Mouse (Mus musculus) lung, postnatal 14 days (tissue): ENCODE data around the gene Rpa3.
A peak's percentile ranks its signal among the peaks of the same experiment; 100 is the strongest.

Experiments used
- DNase-seq: peaks from one replicate; pipeline ENCODE4 v3.0.0; 2021

Gene Rpa3

DNA sequence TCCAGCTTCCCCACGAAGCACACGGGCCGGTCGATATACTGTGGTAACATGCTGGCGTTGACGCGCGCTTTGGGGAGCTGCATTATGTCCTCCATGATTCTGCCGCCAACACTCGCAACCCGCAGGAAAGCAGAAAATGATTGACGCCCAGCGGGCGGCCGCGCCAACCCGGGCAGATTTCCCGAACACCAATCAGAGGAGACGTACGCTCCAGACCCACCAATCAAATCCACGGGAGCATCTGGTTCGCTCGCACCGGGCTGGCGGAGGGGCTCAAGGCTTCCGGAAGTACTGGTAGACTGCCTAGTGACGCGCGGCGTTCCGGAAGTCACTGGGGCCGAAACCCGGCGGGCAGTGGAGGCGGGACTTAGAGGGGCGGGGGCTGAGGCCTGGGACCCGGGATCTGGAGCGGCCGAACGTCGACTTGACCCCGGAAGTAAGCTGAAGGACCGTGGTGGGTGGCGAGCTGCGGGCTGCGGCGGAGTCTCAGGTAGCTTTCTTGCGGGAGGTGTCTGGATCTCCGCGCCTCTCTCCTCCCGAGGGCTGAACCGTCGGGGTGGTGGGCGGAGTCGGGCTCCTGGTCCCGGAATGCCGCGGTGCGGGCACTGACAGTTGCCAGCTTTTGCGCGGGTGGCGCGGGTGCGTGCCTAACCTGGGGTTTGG, at the start of gene Rpa3, which contains the start of the genes Umad1 and Gm45062:
TSS of gene Rpa3 (minus strand) at position 170 of the 663 bp plus-strand sequence.
TSS of gene Umad1 (plus strand) at position 285 of the 663 bp plus-strand sequence.
TSS of gene Gm45062 (plus strand) at position 447 of the 663 bp plus-strand sequence.
- peak; percentile 96 for DNase-seq

DNA sequence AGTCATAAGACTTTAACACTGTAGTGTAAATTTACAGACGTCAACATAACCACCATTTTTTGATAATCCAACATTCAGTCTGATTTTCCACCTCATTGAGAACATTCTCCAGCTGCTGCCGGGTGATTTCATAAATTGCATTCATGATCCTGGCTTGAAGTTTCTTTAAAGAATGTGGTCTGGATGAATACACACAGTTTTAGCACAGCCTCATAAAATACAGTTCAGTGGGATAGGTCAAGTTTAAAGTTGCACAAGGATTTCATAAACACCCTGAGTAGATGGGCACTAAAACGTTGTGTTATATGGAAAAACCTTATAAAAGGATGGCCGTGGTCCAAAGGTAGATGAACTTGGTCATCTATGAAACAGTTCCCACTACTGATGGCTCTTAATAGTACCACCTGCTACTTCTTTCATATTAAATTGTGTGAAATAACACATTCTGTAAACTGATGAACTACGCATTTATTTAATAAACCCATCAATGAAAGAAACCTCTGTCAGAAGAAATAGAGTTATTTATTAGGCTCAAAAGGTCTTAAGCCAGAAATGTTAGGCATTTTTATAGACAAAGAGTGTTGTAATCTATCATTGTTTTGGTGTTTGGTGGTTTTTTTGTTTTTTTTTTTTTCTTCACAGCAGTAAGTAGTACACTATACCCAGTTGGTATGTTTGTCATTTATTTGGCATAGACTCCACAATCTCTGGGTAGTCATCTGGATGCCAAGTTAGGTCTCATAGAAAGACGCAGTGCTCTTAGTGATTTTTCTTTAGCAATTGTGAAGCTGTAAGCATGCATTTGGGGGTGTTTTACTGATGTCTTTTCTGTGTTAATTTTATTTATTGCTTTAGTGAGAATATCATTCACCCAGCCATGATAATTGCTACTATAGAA, 49.2 kb upstream of the Rpa3 start:
- DNase-seq = no peak

DNA sequence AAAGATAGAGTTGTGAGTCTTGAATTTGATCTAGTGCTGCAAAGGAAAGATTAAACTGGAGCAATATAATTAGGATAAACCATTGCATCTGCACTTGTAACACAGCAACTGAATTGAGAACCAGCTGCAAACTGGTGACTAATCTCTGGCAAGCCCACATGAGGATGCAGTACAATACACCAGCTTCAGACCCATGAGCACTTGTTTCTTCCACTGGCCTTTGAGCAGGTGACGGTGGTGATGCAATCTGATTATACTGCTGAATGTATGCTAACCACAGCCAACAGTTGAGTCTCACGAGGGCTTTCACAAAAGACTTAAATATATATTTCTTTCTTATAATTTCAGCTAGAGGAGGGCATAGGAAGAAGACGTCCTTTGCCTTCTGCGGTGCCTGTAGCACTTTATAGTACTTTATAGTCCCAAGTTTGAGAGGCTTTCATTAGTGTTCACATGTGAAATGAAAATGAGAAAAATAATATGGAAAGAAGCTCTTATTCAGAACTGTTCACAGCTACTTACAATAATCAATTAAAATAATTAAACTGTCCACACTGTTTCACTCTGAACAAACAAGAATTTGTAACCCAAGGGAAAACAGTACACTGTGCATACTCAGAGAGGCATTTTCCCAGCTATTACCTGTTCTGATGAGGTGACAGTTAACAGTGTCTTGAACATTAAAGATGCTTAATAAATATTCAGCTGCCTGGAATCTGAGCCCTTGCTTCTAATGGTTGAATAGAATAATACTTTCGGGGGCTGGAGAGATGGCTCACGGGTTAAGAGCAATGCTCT, 40.3 kb upstream of the Rpa3 start:
- no peak for DNase-seq

DNA sequence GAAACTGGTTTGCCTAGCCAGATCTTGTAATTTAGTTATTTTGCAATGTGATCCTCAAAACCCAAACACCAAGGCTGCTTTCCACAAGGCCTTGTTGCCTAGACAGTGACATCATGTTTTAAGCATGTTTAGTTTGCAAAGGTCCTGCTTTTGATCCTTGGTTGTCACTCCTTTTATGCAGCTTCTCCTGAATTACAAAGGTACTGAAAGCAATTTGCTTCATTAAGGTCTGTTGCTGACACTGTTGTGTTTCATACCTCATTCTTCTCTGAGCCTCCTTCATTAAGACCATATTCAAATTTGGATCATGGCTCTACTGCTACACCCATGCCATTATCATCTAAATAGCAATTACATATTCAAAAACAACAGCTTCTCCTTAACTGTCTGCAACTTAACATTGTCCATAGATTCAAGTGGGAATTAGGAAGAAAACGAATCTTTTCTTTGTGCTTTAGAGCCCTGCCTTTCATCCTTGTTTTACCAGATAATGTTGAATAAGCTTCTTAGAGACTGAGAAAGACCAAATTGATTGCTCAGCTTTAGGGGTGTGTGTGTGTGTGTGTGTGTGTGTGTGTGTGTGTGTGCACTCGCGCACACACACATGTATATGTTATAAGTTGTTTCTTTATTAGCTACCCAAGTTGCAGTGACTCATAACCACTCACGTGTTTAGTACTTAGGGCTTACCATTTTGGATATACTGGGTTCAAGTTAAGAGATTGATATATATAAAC, 35.2 kb upstream of the Rpa3 start:
- no peak for DNase-seq

DNA sequence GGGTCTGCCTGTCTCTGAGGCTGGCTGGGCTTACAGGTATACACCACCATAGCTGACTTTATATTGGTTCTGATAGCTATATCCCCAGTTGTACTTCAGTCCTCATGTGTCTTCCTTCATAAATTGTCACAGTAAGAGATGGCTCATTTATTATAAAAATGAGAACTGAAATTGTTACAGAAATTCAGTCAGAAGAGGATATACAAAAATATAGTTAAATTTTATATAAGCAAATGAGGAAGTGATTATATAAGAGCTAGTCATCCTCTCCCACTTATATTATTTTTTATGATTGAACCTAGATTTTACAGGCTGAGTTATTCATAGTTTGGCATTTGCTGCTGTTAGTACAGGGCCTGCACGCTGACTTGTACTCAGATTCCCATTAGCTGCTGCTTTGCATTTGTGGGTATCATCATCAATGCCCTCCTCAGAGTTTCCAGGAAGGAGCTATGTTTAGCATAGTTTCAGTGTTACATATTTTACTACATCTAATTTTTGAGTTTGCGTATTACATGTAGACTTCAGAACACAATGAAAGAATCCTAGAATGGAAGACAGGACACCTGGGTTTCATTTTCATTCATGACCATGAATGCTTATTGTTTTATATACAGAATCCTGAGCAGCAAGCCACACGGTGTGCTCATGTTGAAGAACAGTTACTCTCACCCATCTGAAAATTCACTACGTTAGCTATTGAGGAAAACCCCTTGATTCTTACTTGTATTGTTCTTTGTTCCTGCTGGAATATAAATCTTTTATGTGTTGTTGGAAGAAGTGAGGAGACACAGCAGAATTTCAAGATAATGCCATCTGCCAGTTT, 30.0 kb upstream of the Rpa3 start:
- DNase-seq = no peak

DNA sequence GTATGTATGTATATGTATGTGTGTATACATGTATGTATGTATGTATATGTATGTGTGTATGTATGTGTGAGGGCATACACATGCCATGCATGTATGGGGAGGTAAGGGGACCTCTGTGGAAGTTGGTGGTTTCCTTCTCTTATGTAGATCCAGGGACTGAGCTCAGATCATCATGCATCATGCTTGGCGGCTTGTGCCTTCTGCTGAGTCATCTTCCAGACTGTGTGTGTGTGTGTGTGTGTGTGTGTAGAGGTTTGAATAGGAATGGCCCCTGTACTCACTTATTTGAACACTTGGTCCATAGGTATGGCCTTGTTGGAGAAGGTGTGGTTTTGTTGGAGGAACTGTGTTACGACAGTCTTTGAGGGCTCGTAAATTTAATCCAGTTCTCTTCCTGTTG, 27.2 kb upstream of the Rpa3 start:
- no peak for DNase-seq

DNA sequence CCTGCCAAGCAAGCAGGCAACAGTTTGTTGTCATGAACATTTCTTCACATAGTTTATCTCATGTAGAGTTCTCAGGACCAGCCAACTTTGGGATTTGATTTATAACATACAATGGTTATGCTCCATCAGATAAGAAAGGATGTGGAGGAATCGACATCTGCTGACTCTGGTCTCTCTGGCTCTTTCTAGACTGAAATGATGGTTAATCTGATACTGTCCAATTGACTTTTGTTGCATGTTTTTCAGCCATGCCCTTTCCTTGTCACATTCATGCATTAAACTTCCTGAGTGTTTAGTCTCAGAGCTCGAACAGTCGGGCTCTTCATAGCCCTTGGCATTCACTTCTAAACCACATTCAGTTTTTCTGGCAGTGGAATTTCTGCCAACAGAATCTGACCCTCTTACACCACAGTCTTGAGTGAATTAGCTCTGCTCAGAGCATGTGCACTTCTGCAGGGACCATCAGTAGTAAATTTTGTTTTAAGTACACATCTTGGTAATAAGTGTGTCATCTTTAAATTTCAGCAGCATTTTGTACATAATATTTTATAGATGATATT, 26.5 kb upstream of the Rpa3 start:
- no peak for DNase-seq

DNA sequence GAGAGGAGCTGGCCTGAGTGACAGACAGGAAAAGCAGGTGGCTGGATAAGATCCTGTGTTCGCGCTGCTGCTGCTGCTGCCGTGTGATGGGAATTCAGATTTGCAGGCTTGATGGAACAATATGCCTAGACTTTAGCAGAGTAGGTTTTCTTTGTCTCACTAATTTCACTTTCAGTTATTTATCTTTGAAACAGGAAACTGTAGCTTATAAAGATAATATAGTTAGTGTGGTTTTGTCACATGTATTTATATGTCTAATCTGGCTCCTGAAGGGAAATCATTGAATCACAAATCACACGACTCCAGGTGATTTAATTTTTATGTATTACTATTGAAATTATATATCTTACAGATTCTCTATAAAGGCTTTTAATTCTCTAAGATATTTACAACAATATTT, 24.3 kb upstream of the Rpa3 start:
- no peak for DNase-seq

DNA sequence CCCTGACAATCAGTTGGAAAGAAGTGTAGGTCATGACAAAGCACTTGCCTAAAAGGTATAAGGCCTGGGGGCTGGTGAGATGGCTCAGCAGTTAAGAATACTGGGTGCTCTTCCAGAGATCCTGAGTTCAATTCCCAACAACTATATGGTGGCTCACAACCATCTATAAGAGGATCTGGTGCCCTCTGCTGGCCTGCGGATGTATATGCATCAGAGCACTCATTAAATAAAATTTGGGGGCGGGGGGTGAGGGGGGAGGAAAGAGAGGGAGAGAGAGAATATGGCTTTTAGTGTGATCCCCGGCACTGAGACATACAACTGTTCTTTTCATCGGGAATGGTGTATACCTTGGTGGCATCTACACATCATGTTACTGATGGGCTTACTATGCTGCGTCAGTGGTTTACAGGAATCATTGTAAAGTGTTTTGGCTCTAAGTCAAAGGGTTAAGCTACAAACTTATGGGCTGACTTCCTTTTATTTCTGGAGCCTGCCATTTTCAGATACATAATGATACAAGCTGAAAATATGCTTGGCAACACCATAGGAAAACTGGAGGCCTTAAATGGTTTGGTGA, 19.5 kb upstream of the Rpa3 start:
- no peak for DNase-seq

DNA sequence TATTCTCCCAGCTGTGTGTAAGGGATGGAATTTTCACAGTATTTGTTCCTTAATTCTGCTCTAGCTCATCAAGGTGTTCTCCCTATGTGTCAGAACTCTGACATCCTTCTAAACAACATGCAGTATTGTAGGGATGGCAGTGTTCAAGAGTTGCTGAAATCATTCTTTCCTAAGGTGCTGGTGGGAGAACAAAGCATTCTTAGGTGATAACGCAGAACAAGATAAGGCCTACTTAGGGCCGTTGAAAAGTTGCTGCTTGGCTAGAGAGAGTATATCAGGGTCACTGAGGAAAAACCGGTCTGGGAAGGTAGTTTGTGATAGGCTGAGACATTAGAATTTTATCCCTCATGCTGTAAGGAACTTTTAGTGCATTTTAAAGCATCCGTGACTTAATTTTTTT, 17.5 kb upstream of the Rpa3 start:
- DNase-seq = no peak

DNA sequence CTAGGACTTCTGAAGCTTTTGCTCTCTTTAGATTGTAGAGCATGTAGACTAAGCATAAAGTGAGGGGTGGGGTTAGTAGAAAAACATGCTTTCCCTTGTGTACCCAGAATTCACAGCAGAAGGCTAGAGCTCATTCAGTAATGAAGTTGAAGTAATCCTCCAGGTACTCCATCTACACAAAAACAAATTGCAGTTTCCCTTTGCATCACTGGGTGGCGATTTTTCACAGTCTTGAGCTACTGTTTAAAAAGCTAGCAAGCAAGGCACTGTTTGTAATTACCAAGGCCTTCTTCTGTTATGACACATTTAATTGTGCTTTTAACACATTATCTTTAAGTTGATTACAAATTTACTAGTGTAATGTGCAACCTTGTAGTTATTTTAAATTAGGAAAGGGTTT, 16.1 kb upstream of the Rpa3 start:
- DNase-seq = peak; percentile 76

DNA sequence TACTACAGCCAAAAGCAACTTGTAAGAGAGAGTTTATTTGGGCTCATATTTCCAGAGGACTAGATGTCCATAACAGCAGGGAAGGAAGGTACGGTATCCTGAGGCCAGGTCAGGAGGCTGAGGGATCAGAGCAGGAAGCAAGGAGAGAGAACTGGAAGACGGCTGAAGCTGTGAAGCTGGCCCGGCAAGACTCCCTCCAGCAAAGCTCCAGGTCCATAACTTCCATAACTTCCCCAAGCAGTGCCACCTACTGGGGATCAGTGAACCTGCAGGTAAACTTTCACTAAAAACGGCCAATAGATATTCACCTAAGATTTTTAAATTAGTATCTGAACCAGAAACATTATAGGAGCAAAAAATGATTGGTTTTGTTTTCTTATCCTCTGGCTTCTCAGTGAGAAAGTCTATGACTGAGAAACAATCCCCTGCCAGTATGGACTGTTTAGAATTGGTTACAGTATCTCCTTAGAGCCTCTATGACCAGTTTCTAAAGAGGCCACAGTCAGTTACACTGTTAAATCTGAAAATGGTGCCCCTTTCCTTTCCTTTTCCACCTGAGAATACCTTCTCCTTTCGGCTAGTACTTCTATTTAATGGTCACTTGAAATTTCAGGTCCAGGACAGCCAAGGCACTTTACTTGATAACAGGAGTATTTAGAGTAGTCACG, 15.5 kb upstream of the Rpa3 start:
- peak; percentile 64 for DNase-seq

DNA sequence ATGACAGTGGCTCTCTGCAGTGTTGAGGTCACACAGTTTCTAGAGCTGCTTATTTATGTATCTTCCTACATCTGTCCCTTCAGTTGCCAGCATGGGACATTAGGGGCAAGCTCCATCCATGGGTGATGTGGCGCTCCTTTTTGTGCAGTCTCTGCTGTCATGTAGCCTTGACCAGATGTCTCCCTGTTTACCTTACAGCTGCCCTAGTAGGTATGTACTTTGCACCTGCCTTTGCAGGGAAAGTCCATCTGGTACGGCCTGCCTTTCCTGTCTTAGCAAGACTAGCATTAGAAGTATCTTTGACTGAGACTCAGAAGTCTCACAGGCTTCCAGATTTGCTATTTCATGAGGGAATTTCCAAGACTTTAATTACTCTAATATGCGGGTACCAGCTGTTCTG, 12.1 kb upstream of the Rpa3 start:
- no peak for DNase-seq

DNA sequence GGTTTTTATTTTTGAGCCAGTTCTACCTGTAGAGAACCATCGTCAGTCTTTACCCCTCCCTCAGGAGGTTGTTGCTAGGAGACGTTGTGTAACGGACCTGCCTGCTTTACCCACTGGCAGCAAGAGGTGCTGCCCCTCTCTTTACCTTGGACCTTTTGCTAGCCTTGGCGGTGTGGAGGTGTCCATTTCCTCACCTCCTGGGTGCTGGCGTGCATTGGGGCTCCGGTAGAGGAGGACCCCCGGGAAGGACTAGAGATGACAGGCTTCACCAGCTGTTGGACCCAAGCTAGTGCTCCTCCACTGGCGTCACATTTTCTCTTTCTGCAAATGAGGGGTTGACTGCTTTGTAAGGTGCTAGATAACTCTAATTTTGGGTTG, 683 bp upstream of the Rpa3 start:
- DNase-seq = no peak

DNA sequence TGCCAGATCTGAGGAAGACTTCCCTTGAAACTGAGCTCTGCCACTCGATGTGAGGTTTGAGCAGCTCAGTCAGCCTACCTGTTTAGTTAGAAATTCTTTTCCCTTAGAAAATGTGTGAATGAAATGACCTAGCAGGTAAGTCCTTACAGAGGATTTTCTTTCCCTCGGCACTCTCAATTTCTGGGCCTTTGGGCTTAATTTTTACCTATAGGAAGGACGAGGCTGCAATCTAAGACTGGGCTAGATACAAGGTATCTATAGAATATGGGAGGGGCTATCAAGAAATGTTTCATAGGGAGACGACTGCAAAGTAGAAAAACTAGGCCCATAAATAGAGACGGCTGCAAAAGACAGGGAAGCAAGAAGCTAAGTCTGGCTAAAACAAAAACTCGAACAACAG, 657 bp downstream of the Rpa3 start:
- DNase-seq = no peak

DNA sequence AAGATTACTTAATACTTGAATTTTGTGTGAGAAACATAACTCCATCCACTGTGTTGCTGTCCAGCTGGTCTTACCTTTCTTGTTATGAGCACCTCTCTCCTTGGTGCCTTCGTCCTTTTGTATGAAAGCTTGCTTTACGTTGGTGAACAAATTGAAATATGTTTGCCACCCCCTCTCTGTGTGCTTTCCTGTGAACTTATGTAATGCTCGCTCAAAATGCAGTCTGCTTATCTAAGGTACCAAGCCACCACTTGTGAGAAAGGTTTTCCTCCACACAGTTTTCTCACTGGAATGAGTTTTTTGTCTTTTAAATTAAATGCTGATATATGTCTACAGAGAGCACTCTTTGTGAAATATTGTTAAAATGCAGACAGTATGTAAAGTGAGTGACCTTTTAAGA, 30.4 kb downstream of the Rpa3 start:
- no peak for DNase-seq

DNA sequence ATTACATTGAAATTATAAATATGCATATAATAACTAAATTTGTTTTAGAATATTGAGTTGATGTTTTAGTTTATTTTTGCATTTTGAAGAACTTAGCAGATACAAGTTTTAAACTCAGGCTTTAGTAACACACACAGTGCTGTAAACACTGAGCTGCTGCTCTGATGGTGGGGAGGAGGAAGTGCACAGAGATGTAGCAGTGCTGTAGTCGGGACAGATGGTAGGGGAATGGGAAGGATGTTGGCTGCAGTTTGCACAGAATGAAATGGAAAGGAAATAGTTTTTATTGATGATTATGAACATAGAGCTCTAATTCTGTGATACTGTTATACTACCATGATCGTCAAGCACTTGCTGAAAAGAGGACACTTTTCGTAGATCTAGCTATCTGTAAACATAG, 31.9 kb downstream of the Rpa3 start:
- DNase-seq = no peak

DNA sequence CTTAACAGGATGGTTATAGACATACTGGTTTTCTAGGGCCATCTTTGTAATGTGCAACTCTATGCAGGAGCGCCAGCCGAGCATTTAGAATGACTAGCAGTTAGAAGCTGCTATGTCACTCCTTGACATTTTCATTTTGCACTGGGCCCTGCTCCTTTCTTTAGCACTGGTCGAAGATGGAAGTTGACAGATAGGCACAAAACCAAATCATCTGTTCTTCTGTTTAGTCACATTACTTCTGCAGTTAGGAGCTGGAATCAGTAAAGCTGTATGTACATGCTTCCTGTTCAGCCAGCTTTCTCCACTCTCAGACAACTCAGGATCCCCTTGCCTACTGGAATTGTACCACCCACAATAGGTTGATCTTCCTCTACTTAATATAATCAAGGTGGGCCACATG, 48.3 kb downstream of the Rpa3 start:
- DNase-seq = no peak

DNA sequence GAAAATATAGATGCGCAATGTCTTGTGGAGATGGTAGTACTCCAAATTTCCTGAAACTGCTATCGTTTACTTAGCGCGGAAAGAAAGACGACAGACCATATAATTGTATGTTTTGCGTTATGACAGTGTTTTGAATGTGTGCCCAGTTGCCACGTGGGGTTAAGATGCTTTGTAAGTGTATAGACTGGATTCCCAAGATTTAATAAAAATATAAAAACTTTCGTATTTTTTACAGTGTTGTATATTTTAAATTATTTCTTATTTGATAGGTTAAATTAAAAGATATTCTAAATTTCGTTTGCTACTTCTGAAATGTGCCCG, 49.1 kb downstream of the Rpa3 start:
- DNase-seq = peak; percentile 18

DNA sequence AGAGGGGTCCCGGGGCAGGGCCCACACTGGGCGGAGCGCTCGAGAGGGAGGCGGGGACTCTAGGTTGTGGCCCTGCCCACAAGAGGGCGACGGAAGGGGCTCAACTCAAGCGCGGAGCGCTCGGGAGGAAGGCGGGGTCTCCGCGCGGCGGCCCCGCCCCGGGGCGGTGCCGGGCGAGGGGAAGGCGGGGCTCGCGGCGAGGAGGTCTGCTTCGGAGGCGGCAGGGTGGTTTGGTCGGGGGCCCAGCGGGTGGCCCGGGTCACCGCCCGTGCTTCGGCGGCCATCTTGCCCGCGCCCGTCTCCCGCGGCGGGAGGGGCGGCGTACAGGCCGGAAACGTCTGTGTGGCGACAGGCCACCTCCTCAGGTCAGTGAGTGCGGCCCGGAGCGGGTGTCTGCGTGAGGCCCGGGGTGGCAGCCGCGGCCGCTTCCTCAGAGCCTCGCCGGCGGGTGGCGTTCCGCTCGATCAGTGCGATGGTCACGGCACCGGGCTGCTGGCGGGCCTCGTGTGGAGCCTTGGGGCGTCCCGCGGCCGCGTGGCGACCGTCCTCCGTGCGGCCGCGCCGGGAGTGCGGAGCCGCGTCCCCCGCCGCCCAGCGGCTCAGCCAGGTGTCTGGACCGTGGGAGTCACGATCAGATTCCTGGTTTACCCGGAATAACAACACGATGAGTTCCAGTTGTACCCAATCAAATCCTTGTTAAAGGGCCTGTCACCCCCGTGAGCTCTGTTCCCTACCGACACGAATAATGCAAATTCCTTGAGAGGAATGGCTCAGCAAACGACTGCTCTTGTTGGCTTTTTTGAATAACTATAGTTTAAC, 49.7 kb downstream of the Rpa3 start, which contains the start of gene Mios:
TSS of gene Mios (plus strand) at position 176 of the 819 bp plus-strand sequence.
- peak; percentile 87 for DNase-seq
